25 mouse cellular contexts compared by ENCODE assay signal in genomic region chr11:86644553-86644952, GRCm38 (mm10).
"Had no signal": no experiment of that assay in that cellular context is flagged by ENCODE, and none has a peak within 500 bp of the region (broad histone marks: within the 10 kb centered on the region; RNA-seq: fewer than 3 reads in every experiment).

No protein-coding gene starts in this region.

- H3K9ac ChIP-seq: embryonic facial prominence, embryonic 12.5 days; embryonic facial prominence, embryonic 13.5 days; embryonic facial prominence, embryonic 15.5 days; forebrain, embryonic 12.5 days; forebrain, embryonic 13.5 days; forebrain, embryonic 15.5 days; forebrain, postnatal 0 days had no signal

- H3K4me3 ChIP-seq: embryonic facial prominence, embryonic 10.5 days; embryonic facial prominence, embryonic 12.5 days; embryonic facial prominence, embryonic 13.5 days; embryonic facial prominence, embryonic 15.5 days; erythroblast, embryonic 14.5 days; forebrain, embryonic 10.5 days; forebrain, embryonic 12.5 days; forebrain, embryonic 13.5 days; forebrain, embryonic 15.5 days; gastrocnemius, adult 2 months; heart, embryonic 10.5 days had no signal

- DNase-seq: cerebellum, adult 8-10 months; cerebellum, adult 9-10 months; cerebellum, adult 9-11 months; cerebellum, postnatal 10 days; cerebellum, postnatal 14 days; cerebellum, postnatal 25 days; cerebellum, postnatal 36 days; embryo, embryonic 11 days; forebrain, postnatal 0 days; gastrocnemius, adult 2 months; gastrocnemius, postnatal 10 days; gastrocnemius, postnatal 14 days; gastrocnemius, postnatal 25 days; gastrocnemius, postnatal 36 days; heart, adult 18-20 months had no signal

- H3K36me3 ChIP-seq: embryonic facial prominence, embryonic 12.5 days; embryonic facial prominence, embryonic 15.5 days had no signal

- H3K9me3 ChIP-seq: embryonic facial prominence, embryonic 10.5 days; embryonic facial prominence, embryonic 12.5 days; embryonic facial prominence, embryonic 13.5 days; embryonic facial prominence, embryonic 15.5 days; forebrain, embryonic 10.5 days; forebrain, embryonic 12.5 days; forebrain, embryonic 13.5 days; forebrain, embryonic 15.5 days; heart, embryonic 10.5 days had no signal

- H3K4me2 ChIP-seq: embryonic facial prominence, embryonic 12.5 days; embryonic facial prominence, embryonic 13.5 days; embryonic facial prominence, embryonic 15.5 days; forebrain, embryonic 12.5 days; forebrain, embryonic 13.5 days; forebrain, embryonic 15.5 days had no signal

- H3K27ac ChIP-seq: embryonic facial prominence, embryonic 10.5 days; embryonic facial prominence, embryonic 12.5 days; embryonic facial prominence, embryonic 13.5 days; embryonic facial prominence, embryonic 15.5 days; forebrain, embryonic 10.5 days; forebrain, embryonic 12.5 days; forebrain, embryonic 13.5 days; forebrain, embryonic 15.5 days; gastrocnemius, adult 2 months; heart, embryonic 10.5 days had no signal

- H3K27me3 ChIP-seq: embryonic facial prominence, embryonic 12.5 days; embryonic facial prominence, embryonic 13.5 days; embryonic facial prominence, embryonic 15.5 days; forebrain, embryonic 12.5 days; forebrain, embryonic 13.5 days; forebrain, embryonic 15.5 days had no signal

- H3K4me1 ChIP-seq: embryonic facial prominence, embryonic 12.5 days; embryonic facial prominence, embryonic 15.5 days had no signal
